Mouse (Mus musculus) ES-CJ7 (cell line): ENCODE results near the gene Nccrp1.
"Not testable (repeated sequence)": the region's sequence is repeated elsewhere in the genome, so short reads cannot be mapped to it uniquely, and the experiment has no call there.

Source experiments
- DNase-seq: peaks from one replicate; pipeline ENCODE4 v3.0.0; 2011; ENCODE audit warnings: low read depth, low spot score

Gene Nccrp1

GRCm38 (mm10) chr7:28527922-28528719 is 18.9 kb downstream of the Nccrp1 start:
- DNase-seq: peak; percentile 87

- not testable (repeated sequence) for DNase-seq
Observed at GRCm38 (mm10) chr7:28522536-28522935, 24.5 kb downstream of the Nccrp1 start, which contains the start of gene Ifnl3. Gene Ifnl3 (plus strand): TSS chr7:28522836.

DNA sequence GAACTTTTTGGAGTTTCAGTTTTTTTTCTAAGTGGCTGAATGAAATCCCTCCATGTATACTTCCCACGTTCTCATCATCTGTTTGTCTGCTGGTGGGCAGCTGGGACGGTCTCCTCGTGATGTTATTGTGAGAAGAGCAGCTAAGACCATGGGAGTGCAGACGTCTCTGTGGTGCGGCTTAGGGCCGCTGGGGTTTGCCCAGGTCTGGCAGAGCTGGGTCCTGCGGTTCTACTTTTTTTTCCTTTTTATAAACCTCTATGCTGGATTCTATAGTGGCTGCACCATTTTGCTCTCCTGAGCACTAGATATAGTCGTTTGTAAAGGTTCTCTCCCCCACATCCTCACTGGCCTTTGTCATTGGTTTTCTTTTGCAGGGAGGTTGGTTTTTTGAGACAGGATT is 35.6 kb downstream of the Nccrp1 start:
- no peak for DNase-seq

DNA sequence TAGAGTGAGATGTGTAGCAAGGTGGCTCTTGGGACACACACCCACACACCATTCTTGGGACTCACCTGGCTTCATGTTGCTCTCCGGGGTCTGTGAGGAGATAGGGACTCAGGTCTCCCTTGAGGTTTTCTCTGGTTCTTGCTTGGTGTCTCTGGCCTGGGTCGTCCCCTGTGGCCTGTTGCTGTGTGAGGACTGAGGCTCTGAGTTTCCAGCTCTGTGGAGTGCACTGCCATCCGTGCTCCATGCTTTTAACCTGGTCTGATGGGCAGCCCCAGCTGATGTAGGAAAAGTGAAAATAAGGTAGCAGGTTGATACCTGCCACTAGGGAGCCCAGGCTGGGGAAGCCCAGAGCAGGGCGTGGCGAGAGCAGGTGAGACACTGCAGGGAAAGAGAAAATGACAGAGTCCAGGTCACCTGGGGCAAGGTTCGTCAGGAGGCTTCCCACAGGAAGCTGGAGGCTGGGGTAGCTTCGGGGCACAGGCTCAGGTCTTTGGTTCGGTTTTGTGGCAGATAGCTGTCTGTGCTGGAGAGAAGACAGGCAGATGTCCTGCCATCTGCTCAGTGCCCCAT is 36.6 kb downstream of the Nccrp1 start, which contains the start of gene Ifnl2:
Ifnl2 (minus strand) TSS at position 51 of the 570 bp plus-strand sequence.
- not testable (repeated sequence) for DNase-seq

- DNase-seq: not testable (repeated sequence)
Observed at GRCm38 (mm10) chr7:28509121-28509520, 37.9 kb downstream of the Nccrp1 start.

- DNase-seq: no peak
Observed at GRCm38 (mm10) chr7:28505585-28505984, 41.5 kb downstream of the Nccrp1 start.

- DNase-seq: no peak
Observed at GRCm38 (mm10) chr7:28495426-28495825, 51.6 kb downstream of the Nccrp1 start.
